Mouse (Mus musculus) midbrain, embryonic 15.5 days (tissue): ENCODE data around the gene Cst6. TPM values are rescaled to one million over a fixed set of nuclear protein-coding genes. Genes with fewer than 3 reads are reported as not detected.
A peak's percentile ranks its signal among the peaks of the same experiment; 100 is the strongest.

Experiments used
- ATAC-seq: fragments of 200-750 bp; cut with Nextera tagmentation; replicated peaks from 2 replicates; pipeline ENCODE4 v1.8.0; 2017; ENCODE audit warnings: moderate TSS enrichment
- H3K27ac ChIP-seq: fragments of 300-500 bp; sonication (generic); 2 replicates; pipeline ENCODE4 v1.5.1; 2015; ENCODE audit warnings: mild to moderate bottlenecking, inconsistent platforms
- H3K27me3 ChIP-seq: fragments of 300-500 bp; sonication (generic); replicated peaks from 2 replicates; pipeline ENCODE4 v1.6.1; 2015; ENCODE audit warnings: inconsistent platforms
- H3K36me3 ChIP-seq: fragments of 300-500 bp; sonication (generic); replicated peaks from 2 replicates; pipeline ENCODE4 v1.6.1; 2015; ENCODE audit warnings: inconsistent platforms
- H3K4me1 ChIP-seq: fragments of 300-500 bp; sonication (generic); 2 replicates; pipeline ENCODE4 v1.6.1; 2015; ENCODE audit warnings: inconsistent platforms
- H3K4me2 ChIP-seq: fragments of 300-500 bp; sonication (generic); 2 replicates; pipeline ENCODE4 v1.6.1; 2015; ENCODE audit warnings: inconsistent platforms, mild to moderate bottlenecking, moderate library complexity
- H3K4me3 ChIP-seq: fragments of 300-500 bp; sonication (generic); 2 replicates; pipeline ENCODE4 v1.5.1; 2015; ENCODE audit warnings: mild to moderate bottlenecking, inconsistent platforms
- H3K9ac ChIP-seq: fragments of 300-500 bp; sonication (generic); 2 replicates; pipeline ENCODE4 v1.6.1; 2015; ENCODE audit warnings: mild to moderate bottlenecking, inconsistent platforms
- H3K9me3 ChIP-seq: fragments of 300-500 bp; sonication (generic); 2 replicates; pipeline ENCODE4 v1.6.1; 2016; ENCODE audit warnings: inconsistent platforms
- WGBS: fragments of 180-500 bp; shearing (Covaris S2); methylation state at CpG from one replicate; pipeline ENCODE4 v1.1.7; 2015; ENCODE audit warnings: mixed read lengths; 5-methylcytosine and 5-hydroxymethylcytosine counted together
- polyA plus RNA-seq: library from polyadenylated mRNA; unstranded; fragments of >200 nt; fragmentation: Nextera tagmentation; extraction: Ambion mirVana; gene quantifications from 2 replicates; pipeline ENCODE4 v1.2.1, GENCODE M21; 2015

Cst6 gene
- polyA plus RNA-seq, 1 experiment from 2014 or later = 7.2 TPM

DNA sequence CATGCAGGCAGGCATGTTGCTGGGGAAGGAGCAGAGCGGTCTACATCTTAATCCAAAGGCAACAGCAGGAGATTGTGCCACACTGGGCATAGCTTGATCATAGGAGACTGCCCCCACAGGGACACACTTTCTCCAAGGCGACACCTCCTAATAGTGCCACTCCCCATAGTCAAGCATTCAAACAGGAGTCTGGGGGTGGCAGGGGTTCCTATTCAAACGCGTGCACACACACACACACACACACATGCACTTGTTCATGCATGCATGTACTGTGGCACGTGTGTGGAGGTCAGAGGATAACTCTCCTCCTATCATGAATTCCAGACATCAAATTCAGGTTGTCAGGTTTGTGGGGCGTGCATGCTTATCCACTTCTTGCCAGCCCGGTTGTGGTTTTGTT, 23.4 kb upstream of the Cst6 start:
- Histone ChIP-seq H3K27ac (no peak overlapping the region), H3K9ac (no peak overlapping the region), H3K36me3 (peaks cover 50% of the 10 kb centered on the region), H3K4me1 (peaks cover 9% of the 10 kb centered on the region), H3K4me3 (no peak overlapping the region), H3K9me3 (no peaks in the 10 kb centered on the region), H3K4me2 (no peak overlapping the region), H3K27me3 (no peaks in the 10 kb centered on the region)
- no peak for ATAC-seq
- 93% methylated on average over 7 of the region's 7 CpGs for WGBS

GRCm38 (mm10) chr19:5370932-5371331, 21.6 kb upstream of the Cst6 start:
- 82% methylated on average over 3 of the region's 3 CpGs for WGBS
- Histone ChIP-seq H3K4me2 (no peak overlapping the region), H3K4me3 (no peak overlapping the region), H3K27ac (no peak overlapping the region), H3K27me3 (no peaks in the 10 kb centered on the region), H3K36me3 (peaks cover 43% of the 10 kb centered on the region), H3K9ac (no peak overlapping the region), H3K4me1 (peaks cover 15% of the 10 kb centered on the region), H3K9me3 (no peaks in the 10 kb centered on the region)
- no peak for ATAC-seq

GRCm38 (mm10) chr19:5367455-5367854, 18.1 kb upstream of the Cst6 start:
- peak overlapping the region; percentile 90 for H3K4me2 ChIP-seq
- WGBS = 10% methylated on average over 11 of the region's 11 CpGs
- H3K36me3 ChIP-seq = peaks cover 41% of the 10 kb centered on the region
- no peaks in the 10 kb centered on the region for H3K9me3 ChIP-seq
- peak overlapping the region; percentile 93; the same call in 1 of the 2 replicates for H3K27ac ChIP-seq
- H3K27me3 ChIP-seq = no peaks in the 10 kb centered on the region
- H3K4me1 ChIP-seq = peaks cover 26% of the 10 kb centered on the region
- peak overlapping the region; percentile 64 for H3K9ac ChIP-seq
- H3K4me3 ChIP-seq = peak overlapping the region; percentile 87
- no peak for ATAC-seq

DNA sequence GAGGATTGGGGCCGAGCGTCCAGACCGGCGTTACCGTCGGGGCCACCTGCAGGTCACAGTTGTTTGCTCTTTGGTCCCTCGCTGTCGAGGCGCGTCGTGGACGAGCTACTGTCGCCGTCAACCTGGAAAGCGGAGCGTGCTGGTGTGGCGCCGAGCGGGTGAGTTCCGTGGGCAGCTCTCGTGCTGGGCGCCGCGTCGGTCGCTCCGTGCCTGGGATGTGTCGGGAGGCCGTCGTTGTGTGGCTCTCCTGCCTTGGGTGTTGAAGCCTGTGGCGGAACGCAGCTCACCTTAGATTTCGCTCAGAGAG, 17.6 kb upstream of the Cst6 start, which contains the start of gene Banf1:
TSS of gene Banf1 (minus strand) at position 116 of the 307 bp plus-strand sequence.
- peak within 1 kb of the TSS; percentile 93 for H3K27ac ChIP-seq
- H3K9me3 ChIP-seq = no peaks in the 10 kb centered on the region
- H3K9ac ChIP-seq = peak within 1 kb of the TSS; percentile 64
- H3K27me3 ChIP-seq = no peaks in the 10 kb centered on the region
- peak within 1 kb of the TSS; percentile 90 for H3K4me2 ChIP-seq
- H3K4me1 ChIP-seq = peaks cover 26% of the 10 kb centered on the region
- WGBS = under 1% methylated on average over 33 of the region's 33 CpGs
- peaks cover 37% of the 10 kb centered on the region for H3K36me3 ChIP-seq
- H3K4me3 ChIP-seq = peak within 1 kb of the TSS; percentile 87
- peak; percentile 25 for ATAC-seq

GRCm38 (mm10) chr19:5366175-5367052, 17.0 kb upstream of the Cst6 start, which contains the start of gene Eif1ad:
TSS of gene Eif1ad (plus strand) at chr19:5366741.
- Histone ChIP-seq H3K27ac (peak within 1 kb of the TSS; percentile 93), H3K27me3 (no peaks in the 10 kb centered on the region), H3K9me3 (no peaks in the 10 kb centered on the region), H3K4me2 (peak within 1 kb of the TSS; percentile 90), H3K9ac (peak within 1 kb of the TSS; percentile 64), H3K4me3 (peak within 1 kb of the TSS; percentile 87), H3K4me1 (peaks cover 26% of the 10 kb centered on the region), H3K36me3 (peaks cover 36% of the 10 kb centered on the region)
- under 1% methylated on average over 86 of the region's 92 CpGs for WGBS
- ATAC-seq = peak; percentile 95

DNA sequence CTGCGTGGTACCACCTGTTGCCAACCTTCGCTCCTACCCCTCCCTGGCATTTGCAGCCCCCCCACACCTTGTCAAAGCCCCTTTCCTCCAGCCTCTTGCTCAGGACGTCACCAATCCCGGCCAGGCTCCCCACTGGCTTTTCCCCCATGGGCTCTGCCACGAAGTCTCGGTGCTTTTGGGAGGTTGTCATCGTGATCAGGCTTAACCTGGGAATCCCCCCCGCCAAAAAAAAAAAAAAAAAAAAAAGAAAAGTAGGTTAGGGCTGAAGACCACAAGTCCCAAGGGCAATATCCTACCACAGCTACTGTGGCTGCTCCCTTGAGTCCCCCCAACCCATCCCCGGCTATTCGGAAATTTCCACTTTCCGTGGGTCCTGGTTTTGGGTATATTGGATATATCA, 16.4 kb upstream of the Cst6 start:
- no peaks in the 10 kb centered on the region for H3K9me3 ChIP-seq
- peak overlapping the region; percentile 93 for H3K27ac ChIP-seq
- WGBS = 18% methylated on average over 11 of the region's 11 CpGs
- peak overlapping the region; percentile 64 for H3K9ac ChIP-seq
- peaks cover 26% of the 10 kb centered on the region for H3K4me1 ChIP-seq
- H3K36me3 ChIP-seq = peaks cover 32% of the 10 kb centered on the region
- H3K4me2 ChIP-seq = peak overlapping the region; percentile 90
- H3K27me3 ChIP-seq = no peaks in the 10 kb centered on the region
- peak overlapping the region; percentile 87 for H3K4me3 ChIP-seq
- no peak for ATAC-seq

GRCm38 (mm10) chr19:5364124-5364523, 14.8 kb upstream of the Cst6 start:
- H3K9me3 ChIP-seq = no peaks in the 10 kb centered on the region
- WGBS = 97% methylated on average over 2 of the region's 2 CpGs
- peaks cover 26% of the 10 kb centered on the region for H3K4me1 ChIP-seq
- H3K27me3 ChIP-seq = no peaks in the 10 kb centered on the region
- no peak overlapping the region for H3K4me2 ChIP-seq
- no peak for ATAC-seq
- H3K4me3 ChIP-seq = no peak overlapping the region
- peaks cover 16% of the 10 kb centered on the region; the same call in 1 of the 2 replicates for H3K36me3 ChIP-seq
- H3K9ac ChIP-seq = no peak overlapping the region
- H3K27ac ChIP-seq = no peak overlapping the region

DNA sequence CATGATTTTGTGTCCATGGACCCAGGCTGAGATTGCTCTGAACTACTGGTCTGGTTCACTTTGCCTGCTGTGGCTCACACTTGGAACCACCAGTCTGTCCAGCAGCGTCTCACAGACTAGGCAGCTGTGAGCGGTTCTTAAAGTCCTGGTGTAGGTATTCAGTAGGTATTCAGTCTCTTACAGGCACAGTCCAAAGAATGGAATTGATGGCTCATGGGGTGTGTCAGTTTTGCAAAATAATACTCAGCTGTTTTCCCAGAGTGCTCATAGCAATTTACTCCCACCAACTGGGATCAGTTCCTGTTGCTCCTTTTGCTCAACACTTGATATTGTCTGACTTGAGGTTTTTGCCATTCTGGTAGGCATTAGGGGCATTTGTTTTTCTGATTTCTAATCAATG, 12.8 kb upstream of the Cst6 start:
- Histone ChIP-seq H3K9me3 (no peaks in the 10 kb centered on the region), H3K4me2 (no peak overlapping the region), H3K4me1 (peaks cover 12% of the 10 kb centered on the region), H3K27me3 (no peaks in the 10 kb centered on the region), H3K4me3 (no peak overlapping the region), H3K27ac (no peak overlapping the region), H3K36me3 (peaks cover 7% of the 10 kb centered on the region; the same call in 1 of the 2 replicates), H3K9ac (no peak overlapping the region)
- no peak for ATAC-seq
- 85% methylated on average over 2 of the region's 2 CpGs for WGBS

- Histone ChIP-seq H3K36me3 (no peaks in the 10 kb centered on the region), H3K27me3 (no peaks in the 10 kb centered on the region), H3K27ac (no peak overlapping the region), H3K9ac (no peak overlapping the region), H3K9me3 (no peaks in the 10 kb centered on the region), H3K4me1 (no peaks in the 10 kb centered on the region), H3K4me2 (no peak overlapping the region), H3K4me3 (no peak overlapping the region)
- ATAC-seq = no peak
- no CpG with 5 or more reads among the region's 1 CpGs for WGBS
These were observed 6.7 kb upstream of the Cst6 start for GRCm38 (mm10) chr19:5356080-5356479.

- no peak overlapping the region for H3K4me2 ChIP-seq
These were observed 4.2 kb upstream of the Cst6 start for GRCm38 (mm10) chr19:5353609-5354008.

GRCm38 (mm10) chr19:5348526-5349501, 560 bp downstream of the Cst6 start:
- Histone ChIP-seq H3K4me3 (peak overlapping the region; percentile 35), H3K9ac (peak overlapping the region; percentile 34), H3K27ac (0 out of 2 replicates have a peak overlapping the region, but pooled peaks have one; percentile 2), H3K4me2 (peak overlapping the region; percentile 55), H3K4me1 (peaks cover 10% of the 10 kb centered on the region), H3K9me3 (no peaks in the 10 kb centered on the region), H3K27me3 (no peaks in the 10 kb centered on the region), H3K36me3 (no peaks in the 10 kb centered on the region)
- 6% methylated on average over 34 of the region's 34 CpGs for WGBS
- ATAC-seq = peak; percentile 42; the same call in 1 of the 2 replicates

More at GRCm38 (mm10) chr19:5353609-5354008, 4.2 kb upstream of the Cst6 start:
- Histone ChIP-seq H3K4me3 (no peak overlapping the region), H3K36me3 (no peaks in the 10 kb centered on the region), H3K4me1 (peaks cover 7% of the 10 kb centered on the region), H3K9ac (no peak overlapping the region), H3K27ac (no peak overlapping the region), H3K27me3 (no peaks in the 10 kb centered on the region), H3K9me3 (no peaks in the 10 kb centered on the region)
- 87% methylated on average over 2 of the region's 2 CpGs for WGBS
- ATAC-seq = no peak

GRCm38 (mm10) chr19:5348064-5348463, 1.3 kb downstream of the Cst6 start:
- Histone ChIP-seq H3K4me1 (peaks cover 10% of the 10 kb centered on the region), H3K27ac (no peak overlapping the region), H3K9ac (no peak overlapping the region), H3K4me2 (no peak overlapping the region), H3K36me3 (no peaks in the 10 kb centered on the region), H3K4me3 (no peak overlapping the region), H3K9me3 (no peaks in the 10 kb centered on the region), H3K27me3 (no peaks in the 10 kb centered on the region)
- ATAC-seq = no peak
- WGBS = 83% methylated on average over 6 of the region's 6 CpGs
